Mouse (Mus musculus) gonadal fat pad, adult 2 months (tissue): ENCODE measurements around the gene Ear6. TPM values are rescaled to one million over a fixed set of nuclear protein-coding genes. Genes with fewer than 3 reads are reported as not detected.
"Not testable (repeated sequence)": the region's sequence is repeated elsewhere in the genome, so short reads cannot be mapped to it uniquely, and the experiment has no call there.

Source experiments
- DNase-seq: peaks from one replicate; pipeline ENCODE4 v3.0.0-alpha.2; 2012; ENCODE audit warnings: low read depth
- polyA plus RNA-seq: library from polyadenylated mRNA; depleted of rRNA; stranded (reverse); fragments of >200 nt; gene quantifications from 2 replicates; pipeline ENCODE4 v1.2.3, GENCODE M21; 2012; rRNA removed

The Ear6 gene
- 0.34 TPM in 1 of 2 replicates, not detected in the other for polyA plus RNA-seq

- DNase-seq: no peak
These were observed at the start of gene Ear6 for GRCm38 (mm10) chr14:51853399-51853798. Gene Ear6, plus strand, starts transcription at chr14:51853699.

GRCm38 (mm10) chr14:51826625-51827024 is 26.9 kb upstream of the Ear6 start:
- DNase-seq: no peak

GRCm38 (mm10) chr14:51827842-51828241 is 25.7 kb upstream of the Ear6 start:
- DNase-seq: not testable (repeated sequence)

GRCm38 (mm10) chr14:51829188-51829587 is 24.3 kb upstream of the Ear6 start:
- no peak for DNase-seq

- not testable (repeated sequence) for DNase-seq
These were observed 15.0 kb upstream of the Ear6 start for GRCm38 (mm10) chr14:51838480-51838879.

- DNase-seq: no peak
These were observed 11.2 kb upstream of the Ear6 start for GRCm38 (mm10) chr14:51842250-51842649.

- no peak for DNase-seq
These were observed 10.7 kb upstream of the Ear6 start for GRCm38 (mm10) chr14:51842781-51843180.

- DNase-seq: no peak
These were observed 9.6 kb upstream of the Ear6 start for GRCm38 (mm10) chr14:51843882-51844281.

- DNase-seq: no peak
These were observed 6.9 kb upstream of the Ear6 start for GRCm38 (mm10) chr14:51846566-51846965.

- not testable (repeated sequence) for DNase-seq
These were observed 2.5 kb upstream of the Ear6 start for GRCm38 (mm10) chr14:51851006-51851405.

- not testable (repeated sequence) for DNase-seq
These were observed 1.8 kb downstream of the Ear6 start for GRCm38 (mm10) chr14:51855280-51855679.

GRCm38 (mm10) chr14:51863603-51864002 is 10.1 kb downstream of the Ear6 start:
- not testable (repeated sequence) for DNase-seq

- DNase-seq: no peak
These were observed 17.3 kb downstream of the Ear6 start for GRCm38 (mm10) chr14:51870756-51871155.

GRCm38 (mm10) chr14:51871741-51872140 is 18.2 kb downstream of the Ear6 start:
- no peak for DNase-seq

- DNase-seq: no peak
These were observed 24.0 kb downstream of the Ear6 start for GRCm38 (mm10) chr14:51877517-51877916.

GRCm38 (mm10) chr14:51883527-51884030 is 30.1 kb downstream of the Ear6 start:
- DNase-seq: no peak

- DNase-seq: no peak
These were observed 30.6 kb downstream of the Ear6 start for GRCm38 (mm10) chr14:51884031-51884544.

- peak; percentile 85 for DNase-seq
These were observed 31.3 kb downstream of the Ear6 start, which contains the start of gene Mettl17 for GRCm38 (mm10) chr14:51884598-51885331. Gene Mettl17, plus strand, starts transcription at chr14:51884842.

- no peak for DNase-seq
These were observed 32.6 kb downstream of the Ear6 start for GRCm38 (mm10) chr14:51886051-51886450.

- DNase-seq: no peak
These were observed 36.3 kb downstream of the Ear6 start for GRCm38 (mm10) chr14:51889833-51890232.

GRCm38 (mm10) chr14:51892191-51892939 is 38.9 kb downstream of the Ear6 start, which contains the start of gene Slc39a2:
Gene Slc39a2, plus strand, starts transcription at chr14:51892889.
- DNase-seq: no peak

- DNase-seq: peak; percentile 88
These were observed 39.7 kb downstream of the Ear6 start for GRCm38 (mm10) chr14:51893094-51893794.
